Mouse (Mus musculus): ENCODE data around the gene Lpp. TPM values are rescaled to one million over a fixed set of nuclear protein-coding genes. Genes with fewer than 3 reads are reported as not detected.

Lpp gene
- total and polyA plus RNA-seq, 2 experiments from 2014 or later, result 7.9 to 15.9 TPM

DNA sequence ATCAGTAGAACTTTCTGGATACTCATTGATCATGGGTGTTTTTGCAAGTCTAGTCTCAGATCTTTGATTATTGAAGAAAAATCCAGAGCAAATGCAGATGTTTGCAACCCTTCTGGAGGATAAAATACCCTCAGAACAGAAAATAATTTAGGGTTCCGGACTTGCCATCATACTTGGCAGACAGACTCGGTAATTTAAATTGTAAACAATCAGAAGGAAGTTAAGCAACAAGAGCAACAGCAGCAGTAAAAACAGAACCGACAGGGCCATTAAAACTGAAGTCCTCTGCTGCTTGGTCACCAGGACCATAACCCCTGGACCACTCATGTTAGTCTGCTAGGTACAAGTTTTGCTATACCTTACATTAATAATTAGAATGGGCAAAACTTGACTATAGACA, 261.8 kb downstream of the Lpp start:
- Histone ChIP-seq H3K9ac (replicated peaks; ENCODE audit: low read length, poor library complexity, severe bottlenecking) (no peak overlapping the region), H3K27ac (ENCODE audit: low read depth, low read length) (no peak overlapping the region), H3K9me3 (ENCODE audit: low read length) (0 out of 2 replicates have a peak, but pooled peaks cover 6% of the 10 kb centered on the region), H3K4me1 (ENCODE audit: insufficient read depth, low read length) (no peaks in the 10 kb centered on the region), H3K27me3 (ENCODE audit: insufficient read depth, low read length) (no peaks in the 10 kb centered on the region), H3K4me3 (ENCODE audit: low read depth, low read length) (no peak overlapping the region), H3K4me2 (ENCODE audit: low read depth, low read length, poor library complexity, severe bottlenecking) (no peak overlapping the region), H3K36me3 (ENCODE audit: insufficient read depth, low read length) (no peaks in the 10 kb centered on the region)
- no peak for DNase-seq (ENCODE audit: low spot score)
- WGBS, result 79% methylated on average over 3 of the region's 3 CpGs
- ATAC-seq (ENCODE audit: low FRiP score), result no peak
- TF ChIP-seq CTCF (IDR thresholded peaks at IDR 0.05), result no peak

DNA sequence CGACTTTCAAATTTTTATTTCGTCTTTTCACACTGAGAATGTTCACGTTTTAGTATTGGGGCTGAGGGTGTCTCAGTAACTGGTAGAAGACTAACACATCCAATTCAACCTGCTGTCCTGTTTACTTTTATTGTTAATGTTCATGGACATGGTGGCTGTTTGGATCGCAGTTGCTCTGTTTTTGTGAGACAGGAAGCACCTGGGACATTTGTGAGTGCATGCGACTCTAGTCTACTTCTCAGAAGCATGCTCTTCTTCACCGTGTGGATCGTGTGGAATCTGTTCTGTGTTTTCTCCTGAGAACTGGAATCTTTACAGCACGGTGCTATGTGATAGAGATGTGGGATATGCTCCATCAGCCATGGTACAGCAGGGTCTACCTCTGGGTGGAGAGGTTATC, 262.7 kb downstream of the Lpp start:
- Histone ChIP-seq H3K4me2 (ENCODE audit: low read depth, low read length, poor library complexity, severe bottlenecking) (no peak overlapping the region), H3K9ac (replicated peaks; ENCODE audit: low read length, poor library complexity, severe bottlenecking) (no peak overlapping the region), H3K9me3 (ENCODE audit: low read length) (0 out of 2 replicates have a peak, but pooled peaks cover 6% of the 10 kb centered on the region), H3K27ac (ENCODE audit: low read depth, low read length) (no peak overlapping the region), H3K4me3 (ENCODE audit: low read depth, low read length) (no peak overlapping the region), H3K36me3 (ENCODE audit: insufficient read depth, low read length) (no peaks in the 10 kb centered on the region), H3K27me3 (ENCODE audit: insufficient read depth, low read length) (no peaks in the 10 kb centered on the region), H3K4me1 (ENCODE audit: insufficient read depth, low read length) (no peaks in the 10 kb centered on the region)
- ATAC-seq (ENCODE audit: low FRiP score) (no peak), DNase-seq (ENCODE audit: low spot score) (no peak)
- TF ChIP-seq CTCF (IDR thresholded peaks at IDR 0.05), result no peak
- 95% methylated on average over 8 of the region's 8 CpGs for WGBS

- DNase-seq (ENCODE audit: low spot score), result no peak
- Histone ChIP-seq H3K27me3 (ENCODE audit: insufficient read depth, low read length) (no peaks in the 10 kb centered on the region), H3K36me3 (ENCODE audit: insufficient read depth, low read length) (no peaks in the 10 kb centered on the region), H3K4me3 (ENCODE audit: low read depth, low read length) (no peak overlapping the region), H3K27ac (ENCODE audit: low read depth, low read length) (no peak overlapping the region), H3K4me2 (ENCODE audit: low read depth, low read length, poor library complexity, severe bottlenecking) (no peak overlapping the region), H3K9me3 (ENCODE audit: low read length) (0 out of 2 replicates have a peak, but pooled peaks cover 6% of the 10 kb centered on the region), H3K4me1 (ENCODE audit: insufficient read depth, low read length) (no peaks in the 10 kb centered on the region), H3K9ac (replicated peaks; ENCODE audit: low read length, poor library complexity, severe bottlenecking) (no peak overlapping the region)
- TF ChIP-seq CTCF (IDR thresholded peaks at IDR 0.05), result no peak
- 94% methylated on average over 5 of the region's 5 CpGs for WGBS
- no peak for ATAC-seq (ENCODE audit: low FRiP score)
Measured at GRCm38 (mm10) chr16:24656752-24657151, 263.4 kb downstream of the Lpp start.

- H3K4me3 ChIP-seq (ENCODE audit: low read depth, low read length), result no peak overlapping the region
- H3K4me2 ChIP-seq (ENCODE audit: low read depth, low read length, poor library complexity, severe bottlenecking), result no peak overlapping the region
- no peak overlapping the region for H3K9ac ChIP-seq (replicated peaks; ENCODE audit: low read length, poor library complexity, severe bottlenecking)
- WGBS, result 91% methylated on average over 2 of the region's 2 CpGs
- no peaks in the 10 kb centered on the region for H3K27me3 ChIP-seq (ENCODE audit: insufficient read depth, low read length)
- no peak overlapping the region for H3K27ac ChIP-seq (ENCODE audit: low read depth, low read length)
- no peaks in the 10 kb centered on the region for H3K36me3 ChIP-seq (ENCODE audit: insufficient read depth, low read length)
- TF ChIP-seq CTCF (IDR thresholded peaks at IDR 0.05), result no peak
- ATAC-seq (ENCODE audit: low FRiP score), result no peak
- DNase-seq (ENCODE audit: low spot score), result no peak
- no peaks in the 10 kb centered on the region for H3K4me1 ChIP-seq (ENCODE audit: insufficient read depth, low read length)
- H3K9me3 ChIP-seq (ENCODE audit: low read length), result 0 out of 2 replicates have a peak, but pooled peaks cover 6% of the 10 kb centered on the region
Measured at GRCm38 (mm10) chr16:24659049-24659448, 265.7 kb downstream of the Lpp start.

GRCm38 (mm10) chr16:24664131-24664530, 270.8 kb downstream of the Lpp start:
- Histone ChIP-seq H3K4me1 (ENCODE audit: insufficient read depth, low read length) (no peaks in the 10 kb centered on the region), H3K27ac (ENCODE audit: low read depth, low read length) (no peak overlapping the region), H3K36me3 (ENCODE audit: insufficient read depth, low read length) (no peaks in the 10 kb centered on the region), H3K9me3 (ENCODE audit: low read length) (0 out of 2 replicates have a peak, but pooled peaks cover 6% of the 10 kb centered on the region), H3K4me2 (ENCODE audit: low read depth, low read length, poor library complexity, severe bottlenecking) (no peak overlapping the region), H3K9ac (replicated peaks; ENCODE audit: low read length, poor library complexity, severe bottlenecking) (no peak overlapping the region), H3K27me3 (ENCODE audit: insufficient read depth, low read length) (no peaks in the 10 kb centered on the region), H3K4me3 (ENCODE audit: low read depth, low read length) (no peak overlapping the region)
- DNase-seq (ENCODE audit: low spot score) (no peak), ATAC-seq (ENCODE audit: low FRiP score) (no peak)
- TF ChIP-seq CTCF (IDR thresholded peaks at IDR 0.05), result no peak

GRCm38 (mm10) chr16:24669718-24670460, 276.6 kb downstream of the Lpp start:
- H3K9ac ChIP-seq (replicated peaks; ENCODE audit: low read length, poor library complexity, severe bottlenecking), result no peak overlapping the region
- 91% methylated on average over 5 of the region's 5 CpGs for WGBS

More at GRCm38 (mm10) chr16:24669718-24670460, 276.6 kb downstream of the Lpp start:
- TF ChIP-seq CTCF (IDR thresholded peaks at IDR 0.05), result no peak
- H3K4me1 ChIP-seq (ENCODE audit: insufficient read depth, low read length), result no peaks in the 10 kb centered on the region
- no peak overlapping the region for H3K4me3 ChIP-seq (ENCODE audit: low read depth, low read length)
- H3K27ac ChIP-seq (ENCODE audit: low read depth, low read length), result no peak overlapping the region
- H3K27me3 ChIP-seq (ENCODE audit: insufficient read depth, low read length), result no peaks in the 10 kb centered on the region
- no peak for ATAC-seq (ENCODE audit: low FRiP score)
- no peak for DNase-seq (ENCODE audit: low spot score)
- H3K9me3 ChIP-seq (ENCODE audit: low read length), result no peaks in the 10 kb centered on the region
- H3K4me2 ChIP-seq (ENCODE audit: low read depth, low read length, poor library complexity, severe bottlenecking), result no peak overlapping the region
- H3K36me3 ChIP-seq (ENCODE audit: insufficient read depth, low read length), result no peaks in the 10 kb centered on the region
